Mouse (Mus musculus) midbrain, embryonic 11.5 days (tissue): ENCODE measurements around the gene Plpp1. TPM values are rescaled to one million over a fixed set of nuclear protein-coding genes. Genes with fewer than 3 reads are reported as not detected.
A peak's percentile ranks its signal among the peaks of the same experiment; 100 is the strongest.

Experiments used
- ATAC-seq: fragments of 200-750 bp; cut with Nextera tagmentation; 2 replicates; pipeline ENCODE4 v1.8.0; 2017; ENCODE audit warnings: moderate TSS enrichment, moderate library complexity; ENCODE audit not compliant: low FRiP score
- DNase-seq: peaks from one replicate; pipeline ENCODE4 v3.0.0; 2015; ENCODE audit warnings: low spot score; ENCODE audit errors: missing footprints
- H3K27ac ChIP-seq: fragments of 300-500 bp; sonication (generic); 2 replicates; pipeline ENCODE4 v1.5.1; 2014; ENCODE audit warnings: low read depth, low read length
- H3K27me3 ChIP-seq: fragments of 300-500 bp; sonication (generic); 2 replicates; pipeline ENCODE4 v1.6.1; 2014; ENCODE audit warnings: mild to moderate bottlenecking, low read length, moderate library complexity, mixed read lengths; ENCODE audit not compliant: control insufficient read depth, insufficient read depth
- H3K36me3 ChIP-seq: fragments of 300-500 bp; sonication (generic); 2 replicates; pipeline ENCODE4 v1.6.1; 2014; ENCODE audit warnings: mild to moderate bottlenecking, low read length, moderate library complexity, mixed read lengths; ENCODE audit not compliant: control insufficient read depth, insufficient read depth
- H3K4me1 ChIP-seq: fragments of 300-500 bp; sonication (generic); 2 replicates; pipeline ENCODE4 v1.6.1; 2014; ENCODE audit warnings: low read length; ENCODE audit not compliant: control insufficient read depth, insufficient read depth
- H3K4me2 ChIP-seq: fragments of 300-500 bp; sonication (generic); 2 replicates; pipeline ENCODE4 v1.6.1; 2014; ENCODE audit warnings: mild to moderate bottlenecking, moderate library complexity
- H3K4me3 ChIP-seq: fragments of 300-500 bp; sonication (generic); 2 replicates; pipeline ENCODE4 v1.5.1; 2014; ENCODE audit warnings: low read depth, low read length
- H3K9ac ChIP-seq: fragments of 300-500 bp; sonication (generic); 2 replicates; pipeline ENCODE4 v1.6.1; 2014; ENCODE audit warnings: low read length
- H3K9me3 ChIP-seq: fragments of 300-500 bp; sonication (generic); 2 replicates; pipeline ENCODE4 v1.6.1; 2016; ENCODE audit warnings: low read length; ENCODE audit not compliant: control insufficient read depth
- WGBS: fragments of 180-500 bp; shearing (Covaris S2); extraction: QIAGEN DNeasy Blood & Tissue Kit; methylation state at CpG from one replicate; pipeline ENCODE4 v1.1.7; 2014; 5-methylcytosine and 5-hydroxymethylcytosine counted together
- polyA plus RNA-seq: library from polyadenylated mRNA; unstranded; fragments of >200 nt; fragmentation: Nextera tagmentation; extraction: Ambion mirVana; gene quantifications from 2 replicates; pipeline ENCODE4 v1.2.1, GENCODE M21; 2014

Plpp1 gene
- polyA plus RNA-seq, 1 experiment from 2014 or later = 19.1 TPM

DNA sequence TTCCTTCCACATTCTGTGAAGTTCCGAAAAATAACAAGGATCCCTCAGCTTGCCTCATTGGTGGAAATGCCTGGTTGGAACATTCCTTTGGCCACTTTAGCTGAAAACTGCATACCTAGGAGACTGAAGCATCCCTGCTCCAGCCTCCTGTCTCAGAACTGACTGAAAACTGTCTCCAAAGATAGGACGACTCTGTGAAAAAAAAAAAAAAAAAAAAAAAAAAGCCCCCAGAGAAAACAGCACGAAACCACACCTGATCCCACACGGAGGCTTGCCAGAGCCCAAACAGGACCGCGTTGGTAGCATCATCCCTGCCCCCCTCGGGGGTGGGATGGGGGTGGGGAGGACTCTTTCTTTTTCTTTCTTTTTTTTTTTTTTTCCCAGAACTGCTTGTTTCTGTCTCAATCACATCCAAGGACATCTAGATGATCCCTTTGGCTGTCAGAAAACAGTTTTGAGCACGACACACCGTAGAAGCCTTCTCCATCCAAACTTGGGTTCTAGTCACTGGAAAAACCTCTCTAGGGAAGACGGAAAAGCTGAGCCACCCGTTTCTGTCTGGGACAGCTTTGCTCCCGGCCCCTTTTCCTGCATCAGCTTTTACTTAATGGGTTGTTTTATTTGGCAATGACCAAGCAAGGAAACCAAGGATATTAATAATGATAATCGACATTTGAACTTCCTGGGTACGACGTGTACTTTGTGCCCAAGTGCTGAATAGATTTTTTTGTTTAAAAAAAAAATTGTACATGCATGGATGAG, 29.0 kb upstream of the Plpp1 start:
- no peak overlapping the region for H3K4me2 ChIP-seq
- H3K9me3 ChIP-seq = peaks cover 6% of the 10 kb centered on the region
- peaks cover 9% of the 10 kb centered on the region for H3K4me1 ChIP-seq
- 52% methylated on average over 15 of the region's 15 CpGs for WGBS
- no peaks in the 10 kb centered on the region for H3K27me3 ChIP-seq
- ATAC-seq (no peak), DNase-seq (peak; percentile 65)
- no peak overlapping the region for H3K4me3 ChIP-seq
- no peaks in the 10 kb centered on the region for H3K36me3 ChIP-seq
- no peak overlapping the region for H3K27ac ChIP-seq
- no peak overlapping the region for H3K9ac ChIP-seq

GRCm38 (mm10) chr13:112772252-112772651, 28.3 kb upstream of the Plpp1 start:
- H3K36me3 ChIP-seq = no peaks in the 10 kb centered on the region
- H3K4me2 ChIP-seq = no peak overlapping the region
- DNase-seq (peak; percentile 78), ATAC-seq (no peak)
- no peak overlapping the region for H3K9ac ChIP-seq
- H3K27ac ChIP-seq = no peak overlapping the region
- H3K27me3 ChIP-seq = no peaks in the 10 kb centered on the region
- H3K9me3 ChIP-seq = peaks cover 3% of the 10 kb centered on the region
- H3K4me3 ChIP-seq = no peak overlapping the region
- WGBS = 66% methylated on average over 11 of the region's 11 CpGs
- peaks cover 9% of the 10 kb centered on the region for H3K4me1 ChIP-seq

GRCm38 (mm10) chr13:112772861-112773260, 27.7 kb upstream of the Plpp1 start:
- Histone ChIP-seq H3K27me3 (no peaks in the 10 kb centered on the region), H3K9me3 (no peaks in the 10 kb centered on the region), H3K4me2 (no peak overlapping the region), H3K9ac (no peak overlapping the region), H3K36me3 (no peaks in the 10 kb centered on the region), H3K4me1 (peaks cover 9% of the 10 kb centered on the region), H3K27ac (no peak overlapping the region), H3K4me3 (no peak overlapping the region)
- WGBS = 84% methylated on average over 14 of the region's 14 CpGs
- DNase-seq (peak; percentile 28), ATAC-seq (no peak)

- H3K4me3 ChIP-seq = no peak overlapping the region
- H3K27me3 ChIP-seq = no peaks in the 10 kb centered on the region
- no peak overlapping the region for H3K27ac ChIP-seq
- DNase-seq = peak; percentile 60
- peaks cover 9% of the 10 kb centered on the region for H3K4me1 ChIP-seq
- H3K9me3 ChIP-seq = no peaks in the 10 kb centered on the region
- ATAC-seq = no peak
- H3K36me3 ChIP-seq = no peaks in the 10 kb centered on the region
- 87% methylated on average over 3 of the region's 3 CpGs for WGBS
- H3K9ac ChIP-seq = no peak overlapping the region
- no peak overlapping the region for H3K4me2 ChIP-seq
These were observed 26.5 kb upstream of the Plpp1 start for GRCm38 (mm10) chr13:112773991-112774675.

- Histone ChIP-seq H3K4me1 (peaks cover 2% of the 10 kb centered on the region), H3K36me3 (no peaks in the 10 kb centered on the region), H3K27me3 (no peaks in the 10 kb centered on the region), H3K9me3 (no peaks in the 10 kb centered on the region), H3K9ac (no peak overlapping the region), H3K4me3 (no peak overlapping the region), H3K27ac (no peak overlapping the region), H3K4me2 (no peak overlapping the region)
- WGBS = 94% methylated on average over 10 of the region's 10 CpGs
- DNase-seq = peak; percentile 17
- ATAC-seq = no peak
These were observed 24.7 kb upstream of the Plpp1 start for GRCm38 (mm10) chr13:112775856-112776255.

DNA sequence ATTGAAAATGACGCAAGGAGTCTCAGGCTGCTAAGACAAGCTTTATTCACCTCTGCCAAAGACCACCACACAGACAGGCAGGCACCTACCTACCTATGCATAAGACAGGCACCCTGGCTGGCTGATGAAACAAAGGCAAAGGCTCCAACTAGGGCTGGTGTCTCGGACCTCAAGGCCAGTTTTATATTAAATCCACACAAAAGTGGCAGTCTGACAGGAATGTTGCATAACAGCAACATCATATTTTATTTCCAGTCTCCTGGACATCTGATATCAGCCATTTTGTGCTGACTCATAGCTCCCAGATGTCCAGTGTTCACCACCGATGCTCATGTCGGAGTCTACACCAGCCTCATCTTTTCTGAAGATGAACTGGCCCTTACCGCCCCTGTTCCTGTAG, 22.2 kb upstream of the Plpp1 start:
- no peak for ATAC-seq
- Histone ChIP-seq H3K4me1 (no peaks in the 10 kb centered on the region), H3K4me2 (no peak overlapping the region), H3K36me3 (no peaks in the 10 kb centered on the region), H3K9me3 (no peaks in the 10 kb centered on the region), H3K4me3 (no peak overlapping the region), H3K27me3 (no peaks in the 10 kb centered on the region), H3K9ac (no peak overlapping the region), H3K27ac (no peak overlapping the region)
- WGBS = 94% methylated on average over 5 of the region's 5 CpGs
- peak; percentile 26 for DNase-seq

DNA sequence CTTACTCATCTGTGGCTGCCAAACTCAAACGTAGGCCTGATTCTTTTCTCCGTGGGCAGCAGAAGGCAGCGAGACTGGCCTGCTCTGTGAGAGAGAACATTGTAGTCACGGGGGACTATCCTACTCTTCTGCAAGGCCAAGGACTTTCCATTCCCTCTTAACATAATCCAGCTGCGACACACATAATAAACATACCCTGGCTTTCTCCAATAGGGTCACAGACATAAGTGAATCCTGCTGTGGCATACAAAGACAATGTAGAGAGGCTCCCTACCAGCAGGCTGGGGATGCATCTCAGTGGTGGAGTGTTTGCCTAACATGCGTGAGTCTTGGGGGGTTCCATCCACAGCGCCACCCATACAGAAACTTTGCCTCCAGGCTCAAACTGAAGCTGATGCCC, 15.3 kb upstream of the Plpp1 start:
- WGBS = 72% methylated on average over 7 of the region's 7 CpGs
- Histone ChIP-seq H3K9ac (no peak overlapping the region), H3K36me3 (no peaks in the 10 kb centered on the region), H3K4me1 (no peaks in the 10 kb centered on the region), H3K4me3 (no peak overlapping the region), H3K27me3 (no peaks in the 10 kb centered on the region), H3K4me2 (no peak overlapping the region), H3K9me3 (no peaks in the 10 kb centered on the region), H3K27ac (no peak overlapping the region)
- ATAC-seq = no peak
- DNase-seq = no peak

- no peak overlapping the region for H3K4me2 ChIP-seq
- no peak overlapping the region for H3K27ac ChIP-seq
- no peaks in the 10 kb centered on the region for H3K9me3 ChIP-seq
- no peaks in the 10 kb centered on the region for H3K36me3 ChIP-seq
- H3K4me1 ChIP-seq = no peaks in the 10 kb centered on the region
- WGBS = 63% methylated on average over 3 of the region's 3 CpGs
- ATAC-seq (no peak), DNase-seq (no peak)
- no peaks in the 10 kb centered on the region for H3K27me3 ChIP-seq
- H3K9ac ChIP-seq = no peak overlapping the region
- H3K4me3 ChIP-seq = no peak overlapping the region
These were observed 14.4 kb upstream of the Plpp1 start for GRCm38 (mm10) chr13:112786142-112786541.

GRCm38 (mm10) chr13:112786942-112787533, 13.6 kb upstream of the Plpp1 start:
- Histone ChIP-seq H3K9ac (no peak overlapping the region), H3K4me2 (no peak overlapping the region), H3K4me3 (no peak overlapping the region), H3K9me3 (no peaks in the 10 kb centered on the region), H3K27ac (no peak overlapping the region), H3K4me1 (no peaks in the 10 kb centered on the region), H3K27me3 (no peaks in the 10 kb centered on the region), H3K36me3 (no peaks in the 10 kb centered on the region)
- DNase-seq = no peak
- no peak for ATAC-seq
- 90% methylated on average over 10 of the region's 10 CpGs for WGBS
